Mouse (Mus musculus) liver, embryonic 11.5 days (tissue): ENCODE measurements around the gene Eda. TPM values are rescaled to one million over a fixed set of nuclear protein-coding genes. Genes with fewer than 3 reads are reported as not detected.

Experiments used
- ATAC-seq: fragments of 200-750 bp; cut with Nextera tagmentation; replicated peaks from 2 replicates; pipeline ENCODE4 v1.8.0; 2017; ENCODE audit warnings: moderate number of reproducible peaks, mild to moderate bottlenecking, moderate TSS enrichment, moderate library complexity; ENCODE audit not compliant: low FRiP score
- DNase-seq: peaks from one replicate; pipeline ENCODE4 v3.0.0-alpha.2; 2017; ENCODE audit warnings: low spot score
- H3K27ac ChIP-seq: fragments of 300-500 bp; sonication (generic); 2 replicates; pipeline ENCODE4 v1.5.1; 2014; ENCODE audit warnings: mild to moderate bottlenecking, low read depth, low read length, control low read depth
- H3K27me3 ChIP-seq: fragments of 300-500 bp; sonication (generic); replicated peaks from 2 replicates; pipeline ENCODE4 v1.6.1; 2014; ENCODE audit warnings: low read length, mixed read lengths; ENCODE audit not compliant: control insufficient read depth, insufficient read depth
- H3K36me3 ChIP-seq: fragments of 300-500 bp; sonication (generic); 2 replicates; pipeline ENCODE4 v1.6.1; 2014; ENCODE audit warnings: mild to moderate bottlenecking, low read length, moderate library complexity, mixed read lengths; ENCODE audit not compliant: control insufficient read depth, insufficient read depth
- H3K4me1 ChIP-seq: fragments of 300-500 bp; sonication (generic); replicated peaks from 2 replicates; pipeline ENCODE4 v1.6.1; 2014; ENCODE audit warnings: low read length, mixed read lengths; ENCODE audit not compliant: control insufficient read depth, insufficient read depth
- H3K4me2 ChIP-seq: fragments of 300-500 bp; sonication (generic); 2 replicates; pipeline ENCODE4 v1.6.1; 2014; ENCODE audit warnings: mild to moderate bottlenecking, control low read depth, moderate library complexity
- H3K4me3 ChIP-seq: fragments of 300-500 bp; sonication (generic); 2 replicates; pipeline ENCODE4 v1.5.1; 2014; ENCODE audit warnings: low read depth, low read length, control low read depth
- H3K9ac ChIP-seq: fragments of 300-500 bp; sonication (generic); 2 replicates; pipeline ENCODE4 v1.6.1; 2014; ENCODE audit warnings: low read depth, low read length, control low read depth
- H3K9me3 ChIP-seq: fragments of 300-500 bp; sonication (generic); 2 replicates; pipeline ENCODE4 v1.6.1; 2016; ENCODE audit warnings: low read length, inconsistent platforms, mixed read lengths; ENCODE audit not compliant: control insufficient read depth
- WGBS: fragments of 180-500 bp; shearing (Covaris S2); extraction: QIAGEN DNeasy Blood & Tissue Kit; methylation state at CpG from one replicate; pipeline ENCODE4 v1.1.7; 2014; 5-methylcytosine and 5-hydroxymethylcytosine counted together
- polyA plus RNA-seq: library from polyadenylated mRNA; unstranded; fragments of >200 nt; fragmentation: Nextera tagmentation; extraction: Ambion mirVana; gene quantifications from 2 replicates; pipeline ENCODE4 v1.2.1, GENCODE M21; 2014

Gene Eda
- 0.80 and 1.1 TPM in 2 replicates for polyA plus RNA-seq

GRCm38 (mm10) chrX:99975250-99975984 lies at the start of gene Eda:
Gene Eda, plus strand, starts transcription at chrX:99975606.
- Histone ChIP-seq H3K9me3 (no peaks in the 10 kb centered on the region), H3K4me1 (no peaks in the 10 kb centered on the region), H3K9ac (peak within 1 kb of the TSS; percentile 52), H3K36me3 (no peaks in the 10 kb centered on the region), H3K4me3 (peak within 1 kb of the TSS; percentile 49), H3K4me2 (peak within 1 kb of the TSS; percentile 86), H3K27me3 (peaks cover 9% of the 10 kb centered on the region), H3K27ac (no peak within 1 kb of the TSS)
- ATAC-seq = peak; percentile 96
- DNase-seq = peak; percentile 84
- WGBS = 16% methylated on average over 44 of the region's 49 CpGs

- DNase-seq (no peak), ATAC-seq (no peak)
- no peaks in the 10 kb centered on the region for H3K4me1 ChIP-seq
- WGBS = 65% methylated on average over 4 of the region's 4 CpGs
- H3K4me3 ChIP-seq = no peak overlapping the region
- no peak overlapping the region for H3K4me2 ChIP-seq
- H3K27ac ChIP-seq = no peak overlapping the region
- H3K36me3 ChIP-seq = no peaks in the 10 kb centered on the region
- H3K9me3 ChIP-seq = no peaks in the 10 kb centered on the region
- no peaks in the 10 kb centered on the region; the same call in 1 of the 2 replicates for H3K27me3 ChIP-seq
- no peak overlapping the region for H3K9ac ChIP-seq
Observed at GRCm38 (mm10) chrX:99961002-99961401, 14.4 kb upstream of the Eda start.

DNA sequence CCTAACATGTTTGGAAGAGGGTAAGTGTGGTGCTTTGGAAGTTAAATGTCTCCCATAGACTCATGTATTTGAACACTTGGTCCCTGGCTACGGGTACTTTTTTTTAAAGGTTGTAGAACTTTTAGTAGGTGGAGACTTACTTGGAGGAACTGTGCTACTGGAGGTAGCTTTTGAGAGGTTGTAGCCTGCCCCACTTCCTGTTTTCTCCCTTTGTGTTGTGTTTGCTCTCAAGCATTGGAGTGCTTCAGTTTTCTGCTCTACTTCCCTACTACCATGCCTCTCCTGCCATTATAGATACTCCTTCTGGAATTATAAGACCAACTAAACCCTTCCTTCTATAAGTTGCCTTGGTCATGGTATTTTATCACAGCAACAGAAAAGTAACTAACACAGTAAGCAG lies 5.3 kb upstream of the Eda start:
- H3K9ac ChIP-seq = no peak overlapping the region
- DNase-seq (no peak), ATAC-seq (no peak)
- peaks cover 3% of the 10 kb centered on the region for H3K27me3 ChIP-seq
- no peak overlapping the region for H3K4me3 ChIP-seq
- H3K4me1 ChIP-seq = no peaks in the 10 kb centered on the region
- H3K9me3 ChIP-seq = no peaks in the 10 kb centered on the region
- WGBS = 40% methylated on average over 1 of the region's 1 CpGs
- H3K4me2 ChIP-seq = no peak overlapping the region
- H3K27ac ChIP-seq = no peak overlapping the region
- no peaks in the 10 kb centered on the region for H3K36me3 ChIP-seq

GRCm38 (mm10) chrX:99974381-99974780 lies 1.0 kb upstream of the Eda start:
- ATAC-seq = no peak
- Histone ChIP-seq H3K4me2 (no peak overlapping the region), H3K4me3 (no peak overlapping the region), H3K36me3 (no peaks in the 10 kb centered on the region), H3K27ac (no peak overlapping the region), H3K9me3 (no peaks in the 10 kb centered on the region), H3K4me1 (no peaks in the 10 kb centered on the region), H3K9ac (no peak overlapping the region), H3K27me3 (peaks cover 9% of the 10 kb centered on the region)
- WGBS = 55% methylated on average over 3 of the region's 3 CpGs
- no peak for DNase-seq

DNA sequence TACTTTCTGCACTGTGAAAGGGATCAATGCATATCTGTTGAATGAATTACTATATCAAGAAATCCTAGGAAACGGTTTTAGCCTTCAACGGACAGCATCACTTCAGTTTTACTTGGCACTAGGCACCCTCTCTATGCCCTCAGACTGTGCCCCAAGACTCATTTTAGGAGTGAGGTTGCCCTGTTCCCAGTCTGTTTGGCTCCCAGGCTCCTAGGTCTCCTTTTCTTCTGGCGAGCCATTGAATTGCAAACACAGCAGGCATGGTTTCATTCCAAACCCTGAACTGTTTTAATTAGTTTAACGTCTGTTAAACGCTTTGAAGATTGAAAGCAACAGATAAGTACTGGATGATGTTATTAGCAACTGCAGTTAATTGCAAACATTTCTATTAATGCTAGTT lies 603 bp upstream of the Eda start:
- no peak overlapping the region for H3K27ac ChIP-seq
- H3K4me2 ChIP-seq = peak overlapping the region; percentile 86
- H3K36me3 ChIP-seq = no peaks in the 10 kb centered on the region
- ATAC-seq = no peak
- 33% methylated on average over 5 of the region's 5 CpGs for WGBS
- H3K9me3 ChIP-seq = no peaks in the 10 kb centered on the region
- peaks cover 9% of the 10 kb centered on the region for H3K27me3 ChIP-seq
- H3K4me3 ChIP-seq = peak overlapping the region; percentile 49
- no peak for DNase-seq
- no peaks in the 10 kb centered on the region for H3K4me1 ChIP-seq
- no peak overlapping the region for H3K9ac ChIP-seq

DNA sequence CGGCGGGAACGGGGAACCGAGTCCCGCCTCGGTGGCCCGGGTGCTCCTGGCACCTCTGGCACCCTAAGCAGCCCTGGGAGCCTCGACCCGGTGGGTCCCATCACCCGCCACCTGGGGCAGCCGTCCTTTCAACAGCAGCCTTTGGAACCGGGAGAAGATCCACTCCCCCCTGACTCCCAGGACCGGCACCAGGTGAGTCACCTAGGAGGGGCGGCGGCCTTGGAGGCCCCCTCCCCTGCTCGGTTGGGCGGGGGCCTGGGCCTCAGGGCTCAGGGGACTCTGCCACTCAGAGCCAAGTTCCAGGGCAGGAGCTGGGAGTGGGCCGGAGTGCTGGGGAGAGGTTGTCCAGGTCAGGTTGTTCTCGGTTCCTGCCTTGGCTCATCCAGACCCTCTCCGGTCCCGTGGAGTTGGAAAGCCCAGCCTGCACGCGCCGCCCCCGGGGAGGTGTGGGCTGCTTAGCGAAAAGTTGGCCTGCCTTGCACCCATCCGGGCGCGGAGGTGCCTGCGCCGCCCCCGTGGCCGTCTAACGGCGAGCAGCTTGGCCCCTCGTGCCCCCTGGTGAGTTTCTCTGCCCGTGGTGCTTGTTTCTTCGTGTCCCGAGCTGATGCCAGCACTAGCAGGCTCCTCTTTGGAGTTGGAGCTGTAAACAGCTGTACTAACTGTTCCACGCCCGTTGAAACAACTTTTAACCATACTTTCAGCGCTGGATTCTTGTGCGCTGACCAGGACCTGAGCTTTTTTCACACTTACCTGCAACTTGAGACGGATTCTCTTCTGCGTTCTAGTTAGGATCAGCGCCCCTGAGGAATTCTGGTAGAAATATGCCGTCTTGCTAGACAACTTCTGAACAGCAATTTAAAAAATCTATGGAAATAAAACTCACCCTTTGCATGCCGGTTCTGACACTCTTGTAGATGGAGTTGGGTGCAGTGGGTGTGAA lies 849 bp downstream of the Eda start:
- DNase-seq (peak; percentile 34), ATAC-seq (peak; percentile 24)
- Histone ChIP-seq H3K4me2 (peak overlapping the region; percentile 86), H3K9me3 (no peaks in the 10 kb centered on the region), H3K27me3 (peaks cover 9% of the 10 kb centered on the region), H3K36me3 (no peaks in the 10 kb centered on the region), H3K9ac (peak overlapping the region; percentile 52), H3K27ac (no peak overlapping the region), H3K4me3 (peak overlapping the region; percentile 49), H3K4me1 (no peaks in the 10 kb centered on the region)
- 17% methylated on average over 48 of the region's 48 CpGs for WGBS

- Histone ChIP-seq H3K27me3 (peaks cover 9% of the 10 kb centered on the region), H3K4me1 (no peaks in the 10 kb centered on the region), H3K4me3 (no peak overlapping the region), H3K4me2 (no peak overlapping the region), H3K36me3 (no peaks in the 10 kb centered on the region), H3K27ac (no peak overlapping the region), H3K9me3 (no peaks in the 10 kb centered on the region), H3K9ac (no peak overlapping the region)
- no peak for DNase-seq
- WGBS = 71% methylated on average over 2 of the region's 2 CpGs
- ATAC-seq = no peak
Observed at GRCm38 (mm10) chrX:99978354-99978753, 2.9 kb downstream of the Eda start.

DNA sequence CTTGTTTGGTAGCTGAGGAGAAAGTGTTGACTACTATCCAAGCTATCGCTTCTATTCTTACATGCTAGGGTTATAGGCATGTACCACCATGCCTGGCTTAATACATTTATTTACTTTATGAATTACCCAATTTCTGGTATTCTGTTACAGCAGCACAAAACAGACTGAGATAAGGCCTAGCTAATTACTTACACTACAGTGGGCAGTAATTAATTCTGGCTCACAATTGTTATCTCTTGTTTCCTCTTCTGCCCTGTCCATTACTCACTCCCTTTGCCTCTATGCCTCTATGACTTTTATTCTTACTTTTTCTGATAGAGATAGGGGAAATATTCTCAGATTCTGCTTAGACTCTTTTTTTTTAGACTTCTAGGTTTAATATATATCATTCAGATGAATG lies 18.0 kb downstream of the Eda start:
- no peaks in the 10 kb centered on the region for H3K9me3 ChIP-seq
- H3K36me3 ChIP-seq = no peaks in the 10 kb centered on the region
- H3K27me3 ChIP-seq = no peaks in the 10 kb centered on the region
- ATAC-seq (no peak), DNase-seq (no peak)
- H3K4me3 ChIP-seq = no peak overlapping the region
- H3K27ac ChIP-seq = no peak overlapping the region
- WGBS = 100% methylated on average over 1 of the region's 1 CpGs
- no peaks in the 10 kb centered on the region for H3K4me1 ChIP-seq
- no peak overlapping the region for H3K4me2 ChIP-seq
- no peak overlapping the region for H3K9ac ChIP-seq
